Mouse (Mus musculus): ENCODE results near the gene Trrap. TPM values are rescaled to one million over a fixed set of nuclear protein-coding genes. Genes with fewer than 3 reads are reported as not detected.

Gene Trrap
- total RNA-seq, 2 experiments from 2014 or later = 22.2 to 73.4 TPM

Other genes with a start within 250 kb of the Trrap start
- not detected in 2 replicates for gene Nptx2, start 221.8 kb upstream of the Trrap start, total RNA-seq (2015; ENCODE audit: low replicate concordance)
- not detected in 2 replicates for gene Nptx2, start 221.8 kb upstream of the Trrap start, total RNA-seq (2017; ENCODE audit: low replicate concordance)
- not detected in 2 replicates for gene Tmem130, start 5.9 kb upstream of the Trrap start, total RNA-seq (2015; ENCODE audit: low replicate concordance)
- not detected in 2 replicates for gene Tmem130, start 5.9 kb upstream of the Trrap start, total RNA-seq (2017; ENCODE audit: low replicate concordance)
- gene Smurf1, start 198.1 kb downstream of the Trrap start, total RNA-seq (2015; ENCODE audit: low replicate concordance) = not detected in 2 replicates
- 1.9 and 2.1 TPM in 2 replicates for gene Smurf1, start 198.1 kb downstream of the Trrap start, total RNA-seq (2017; ENCODE audit: low replicate concordance)